Mouse (Mus musculus): ENCODE measurements at regions not wholly inside any gene's neighbourhood (a gene's known extent, or its start where the extent isn't known, plus 50 kb on each side); places are given as distances from the start of the nearest gene placed in this dataset.

DNA sequence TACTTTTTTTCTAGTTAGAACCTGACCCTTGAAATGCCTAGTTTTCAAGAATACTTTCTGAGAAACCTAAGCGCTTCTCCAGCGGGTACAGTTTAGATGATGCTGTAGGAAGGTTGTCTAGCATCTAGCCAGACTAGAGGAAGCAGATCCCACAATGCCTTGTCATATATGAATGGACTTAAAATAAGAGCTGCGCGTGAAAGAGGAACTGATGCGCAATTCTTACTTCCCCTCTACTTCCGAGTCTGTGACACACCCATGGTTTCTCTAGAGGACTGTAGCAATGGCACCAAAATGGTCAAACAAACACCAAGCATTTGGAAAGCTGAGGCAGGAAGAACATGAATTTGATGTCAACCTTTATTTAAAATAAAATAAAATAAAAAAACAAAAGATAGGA, 167.6 kb upstream of the Tyw5 start:
- no peak for DNase-seq

DNA sequence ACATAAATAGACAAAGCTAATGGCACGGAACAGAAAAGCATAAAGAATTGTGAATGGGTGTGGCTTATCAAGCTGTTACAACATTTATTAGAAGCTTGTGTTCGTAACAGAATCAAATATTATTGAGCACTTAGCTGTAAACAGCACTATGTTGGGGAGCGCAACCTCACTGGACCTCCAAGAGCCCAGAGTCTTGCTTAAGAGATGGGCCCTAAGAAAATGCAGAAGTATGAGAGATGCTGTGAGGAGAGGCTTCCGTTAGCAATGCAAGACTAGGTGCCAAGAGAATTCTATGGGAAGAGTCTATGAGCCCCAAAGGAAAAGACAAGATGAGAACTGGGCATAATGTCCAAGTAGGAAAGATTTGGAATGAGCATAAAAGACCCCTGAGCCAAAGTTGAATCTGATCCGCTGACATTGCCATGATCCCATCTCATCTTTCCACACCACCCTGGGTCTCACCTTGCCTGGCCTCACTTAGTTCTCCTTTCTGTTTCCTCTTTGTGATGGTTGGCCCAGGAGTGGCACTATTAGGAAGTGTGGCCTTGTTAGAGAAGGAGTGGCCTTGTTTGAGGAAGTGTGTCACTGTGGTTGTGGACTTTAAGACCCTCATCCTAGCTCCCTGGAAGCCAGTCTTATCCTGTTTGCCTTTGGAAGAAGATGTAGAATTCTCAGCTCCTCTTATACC, 169.3 kb upstream of the Tyw5 start:
- DNase-seq = no peak

- DNase-seq = no peak
Observed at GRCm38 (mm10) chr1:57579086-57579485, 172.2 kb upstream of the Tyw5 start.

GRCm38 (mm10) chr1:57593707-57594589, 180.0 kb upstream of the Spats2l start:
- no peak for DNase-seq

- DNase-seq = no peak
Observed at GRCm38 (mm10) chr1:57594815-57595214, 179.1 kb upstream of the Spats2l start.

DNA sequence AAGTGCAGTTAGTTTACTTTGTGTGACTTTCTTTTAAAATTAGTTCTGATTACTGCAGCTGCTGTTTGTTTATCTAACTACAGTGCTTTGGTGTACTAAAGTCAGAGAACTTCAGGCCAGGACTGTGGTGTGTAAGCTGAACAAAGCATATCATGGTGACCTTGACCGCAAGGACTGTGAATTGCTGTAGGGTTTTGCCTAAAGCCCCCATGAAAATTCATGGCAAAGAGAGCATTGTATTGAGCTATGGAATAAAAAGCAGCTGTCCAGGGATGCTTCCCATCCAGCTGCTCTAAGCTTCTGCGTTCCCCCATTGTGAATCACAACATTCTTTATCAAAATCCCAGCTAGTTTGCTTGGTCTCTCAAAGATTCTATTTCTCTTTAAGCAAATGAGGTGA, 173.0 kb upstream of the Spats2l start:
- no peak for DNase-seq

GRCm38 (mm10) chr1:57605525-57605924, 168.4 kb upstream of the Spats2l start:
- no peak for DNase-seq

GRCm38 (mm10) chr1:57606060-57606683, 167.8 kb upstream of the Spats2l start:
- DNase-seq = no peak

- no peak for DNase-seq
Observed at GRCm38 (mm10) chr1:57607026-57607425, 166.9 kb upstream of the Spats2l start.

DNA sequence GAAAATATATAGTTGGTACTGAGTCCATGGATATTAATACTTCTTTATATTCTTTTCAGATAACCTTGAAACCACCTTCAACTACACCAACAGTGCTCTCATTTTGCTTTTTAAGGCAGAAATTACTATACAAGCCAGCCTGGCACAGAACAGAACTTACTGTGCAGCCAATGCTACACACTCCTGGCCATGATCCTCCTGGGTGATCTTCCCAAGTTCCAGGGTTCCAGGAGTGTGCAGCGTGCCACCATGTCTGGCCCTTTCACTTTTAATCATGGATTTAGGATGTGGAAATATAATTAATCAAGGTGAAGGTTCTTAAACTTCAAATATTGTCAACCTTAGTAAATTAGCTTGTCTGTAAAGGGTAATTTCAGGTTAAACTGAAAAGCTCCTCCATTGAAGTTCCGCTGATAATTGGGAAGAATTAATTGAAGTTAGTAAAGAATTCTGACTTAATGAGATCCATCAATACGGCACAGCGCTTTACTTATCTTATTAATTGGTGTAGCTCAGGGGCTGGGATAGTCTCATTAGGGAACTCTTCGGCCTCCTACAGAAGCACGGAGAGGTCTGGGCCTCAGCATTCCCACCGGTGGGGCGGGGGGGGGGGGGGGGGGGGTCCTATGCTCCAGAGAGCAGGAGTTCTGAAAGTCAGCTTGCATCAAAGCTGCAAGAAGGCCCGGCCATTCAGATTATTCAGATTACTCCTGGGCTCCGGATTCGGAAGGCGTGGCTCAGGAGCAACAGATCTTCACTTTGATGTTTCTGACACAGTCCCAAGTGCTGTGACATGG, 166.1 kb upstream of the Spats2l start:
- DNase-seq = no peak

- no peak for DNase-seq
Observed at GRCm38 (mm10) chr1:57608423-57608679, 165.6 kb upstream of the Spats2l start.

DNA sequence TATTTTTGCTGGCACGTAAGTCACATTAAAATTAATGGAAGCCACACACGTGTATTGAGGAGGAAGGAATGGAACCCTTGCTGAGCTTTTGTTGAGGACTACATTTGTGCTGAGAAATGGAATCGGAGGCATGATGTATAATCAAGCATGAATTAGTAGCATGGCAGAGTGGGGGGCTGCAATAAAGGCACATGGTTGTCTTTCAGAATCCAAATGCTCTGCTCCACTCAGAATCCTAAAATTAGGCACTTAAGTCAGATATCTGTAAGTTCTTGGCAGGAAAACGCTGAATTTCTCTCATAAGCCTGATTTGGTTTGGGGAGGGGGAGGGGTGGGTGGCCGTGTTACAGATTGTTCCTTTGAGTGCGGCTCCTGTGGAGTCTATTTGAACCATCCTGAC, 164.7 kb upstream of the Spats2l start:
- no peak for DNase-seq

GRCm38 (mm10) chr1:57612171-57612570, 161.8 kb upstream of the Spats2l start:
- no peak for DNase-seq

GRCm38 (mm10) chr1:57612931-57613804, 160.8 kb upstream of the Spats2l start:
- no peak for DNase-seq

DNA sequence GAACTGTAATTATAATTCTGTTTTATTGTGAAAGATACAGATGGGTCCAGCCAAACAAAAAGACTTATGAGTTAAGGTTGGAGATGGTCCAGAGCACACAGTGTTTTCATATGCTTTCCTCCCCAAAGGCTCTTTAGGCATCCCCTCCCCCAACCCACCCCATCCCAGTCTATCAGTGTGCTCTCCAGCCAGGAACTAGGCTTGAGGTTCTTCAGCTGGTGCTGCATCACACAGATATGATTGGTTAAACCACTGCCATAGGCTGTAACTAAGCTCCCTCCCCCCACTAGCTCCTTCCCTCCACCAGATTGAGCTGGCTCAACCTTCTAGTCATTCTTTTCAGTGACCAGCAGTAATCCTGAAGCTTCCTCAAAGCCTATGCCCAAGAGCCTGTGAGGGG, 158.8 kb upstream of the Spats2l start:
- DNase-seq = no peak

GRCm38 (mm10) chr1:57617316-57617715, 156.6 kb upstream of the Spats2l start:
- DNase-seq = no peak

- no peak for DNase-seq
Observed at GRCm38 (mm10) chr1:57622561-57622960, 151.4 kb upstream of the Spats2l start.

- no peak for DNase-seq
Observed at GRCm38 (mm10) chr1:57633986-57634385, 140.0 kb upstream of the Spats2l start.

DNA sequence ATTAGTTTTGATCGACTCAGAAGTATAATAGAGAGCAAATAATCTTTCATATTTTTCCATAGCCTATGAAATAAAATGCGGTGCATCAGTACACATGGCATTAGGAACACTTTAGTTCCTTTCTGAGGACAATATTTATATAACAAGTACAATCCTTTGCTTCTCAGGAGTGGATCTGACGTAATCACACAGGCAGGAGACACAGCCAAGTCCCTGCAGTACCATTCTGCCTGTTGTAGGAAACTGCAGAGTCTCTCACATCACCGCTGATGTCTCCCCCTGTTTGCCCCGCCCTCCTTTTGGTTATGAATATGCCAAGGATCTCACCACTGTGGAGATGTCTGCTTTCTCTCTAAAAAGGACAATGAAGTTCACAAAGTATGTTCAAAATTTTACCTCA, 131.8 kb upstream of the Spats2l start:
- no peak for DNase-seq

- DNase-seq = no peak
Observed at GRCm38 (mm10) chr1:57643466-57644097, 130.4 kb upstream of the Spats2l start.

GRCm38 (mm10) chr1:57664962-57665361, 109.0 kb upstream of the Spats2l start:
- DNase-seq = no peak

DNA sequence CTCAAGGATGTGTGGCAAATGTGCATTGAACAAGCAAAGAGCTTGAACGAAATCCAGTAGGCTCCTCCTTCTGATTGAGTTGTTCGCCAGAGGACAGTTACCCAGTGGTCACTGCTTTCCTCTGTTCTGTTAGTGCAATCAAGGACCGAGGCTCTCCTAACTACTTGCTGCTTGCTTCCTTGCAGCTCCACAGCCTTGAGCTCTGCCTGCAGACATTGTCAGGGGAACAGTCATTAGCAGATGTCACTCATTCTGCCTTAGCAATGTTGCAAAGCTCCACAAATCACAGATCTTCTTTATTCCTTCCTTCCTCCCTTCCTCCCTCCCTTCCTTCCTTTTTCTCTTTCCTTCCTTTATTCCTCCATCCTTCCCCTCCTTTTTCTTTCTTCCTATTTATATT, 108.2 kb upstream of the Spats2l start:
- no peak for DNase-seq

All from lung, postnatal 14 days (tissue).